In the genomic region with DNA sequence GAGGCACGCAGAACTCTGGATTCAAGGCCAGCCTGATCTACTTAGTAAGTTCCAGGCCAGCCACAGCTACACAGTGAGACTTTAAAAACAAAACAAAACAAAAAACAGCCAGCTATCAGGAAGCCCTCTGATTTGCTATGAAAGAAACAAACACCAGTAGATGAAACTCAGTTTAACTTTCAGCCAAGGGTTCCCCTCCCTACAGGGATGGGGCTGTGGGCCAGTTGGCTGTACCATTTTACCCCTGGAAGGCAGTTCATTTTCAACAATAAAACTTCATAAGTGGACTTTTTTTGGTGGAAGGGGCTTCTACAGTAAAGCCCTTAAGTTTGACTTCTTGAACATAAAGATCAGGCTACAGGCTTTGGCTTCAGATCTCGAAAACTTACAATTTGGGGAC, we compare ENCODE assay signal across 11 mouse cellular contexts. TPM values are rescaled to one million over a fixed set of nuclear protein-coding genes. Genes with fewer than 3 reads are reported as not detected.
DNase-seq lines count a peak whose midpoint lies in the region; ATAC-seq and TF ChIP-seq lines count a peak whose summit lies in the region.
"Had no signal": no experiment of that assay in that cellular context is flagged by ENCODE, and none has a peak within 500 bp of the region (broad histone marks: within the 10 kb centered on the region; RNA-seq: fewer than 3 reads in every experiment).

No protein-coding gene starts in this region.

- H3K9ac ChIP-seq in forebrain, embryonic 11.5 days (ENCODE audit: low read length), result no peak overlapping the region
- no peak overlapping the region for H3K9ac ChIP-seq in hindbrain, embryonic 15.5 days
- no peak overlapping the region for H3K9ac ChIP-seq in neural tube, embryonic 12.5 days

- ATAC-seq in forebrain, embryonic 11.5 days (replicated peaks; ENCODE audit: low FRiP score), result no peak
- no peak for ATAC-seq in hindbrain, embryonic 15.5 days (ENCODE audit: low FRiP score, low read depth)
- ATAC-seq in neural tube, embryonic 12.5 days (ENCODE audit: low FRiP score, low read depth), result no peak

- H3K4me2 ChIP-seq in forebrain, embryonic 11.5 days (ENCODE audit: low read depth, low read length, severe bottlenecking), result no peak overlapping the region; the same call in 1 of the 2 replicates
- peak overlapping the region; percentile 62 for H3K4me2 ChIP-seq in hindbrain, embryonic 15.5 days
- peak overlapping the region; percentile 81 for H3K4me2 ChIP-seq in neural tube, embryonic 12.5 days (replicated peaks)

- peak overlapping the region; percentile 100 for H3K4me3 ChIP-seq in layer of hippocampus, adult 2 months
- peak overlapping the region; percentile 67; the same call in 1 of the 2 replicates for H3K4me3 ChIP-seq in forebrain, embryonic 11.5 days (ENCODE audit: low read depth, low read length)
- H3K4me3 ChIP-seq in hindbrain, embryonic 15.5 days, result peak overlapping the region; percentile 91
- H3K4me3 ChIP-seq in neural tube, embryonic 12.5 days, result no peak overlapping the region

- H3K9me3 ChIP-seq in forebrain, embryonic 11.5 days (ENCODE audit: control insufficient read depth, low read length), result no peaks in the 10 kb centered on the region
- no peaks in the 10 kb centered on the region for H3K9me3 ChIP-seq in hindbrain, embryonic 15.5 days
- no peaks in the 10 kb centered on the region for H3K9me3 ChIP-seq in neural tube, embryonic 12.5 days

- TF ChIP-seq CTCF in layer of hippocampus, adult 2 months (conservative IDR thresholded peaks at IDR 0.05), result no peak

- H3K27ac ChIP-seq in layer of hippocampus, adult 2 months, result no peak overlapping the region
- H3K27ac ChIP-seq in forebrain, embryonic 11.5 days (ENCODE audit: low read depth, low read length), result no peak overlapping the region
- no peak overlapping the region for H3K27ac ChIP-seq in hindbrain, embryonic 15.5 days (replicated peaks)
- no peak overlapping the region for H3K27ac ChIP-seq in neural tube, embryonic 12.5 days

- 91% methylated on average over 2 of the region's 2 CpGs for WGBS in forebrain, embryonic 11.5 days
- WGBS in hindbrain, embryonic 15.5 days, result 95% methylated on average over 2 of the region's 2 CpGs
- WGBS in neural tube, embryonic 12.5 days, result 96% methylated on average over 2 of the region's 2 CpGs

- DNase-seq in layer of hippocampus, adult 2 months (ENCODE audit: low spot score in 2 of 2), result no peak
- DNase-seq in layer of hippocampus, adult 9-10 months (ENCODE audit: low spot score), result no peak
- no peak for DNase-seq in forebrain, embryonic 11.5 days (ENCODE audit: low spot score)
- no peak for DNase-seq in cerebellum, postnatal 25 days
- no peak for DNase-seq in layer of hippocampus, adult 11-12 months (ENCODE audit: low spot score)
- no peak for DNase-seq in spleen, postnatal 36 days (ENCODE audit: low spot score in 2 of 2)
- DNase-seq: adrenal gland, postnatal 14 days; kidney, postnatal 14 days; right cerebral cortex, postnatal 4 days had no signal

- no peaks in the 10 kb centered on the region; the same call in 1 of the 2 replicates for H3K4me1 ChIP-seq in forebrain, embryonic 11.5 days (replicated peaks; ENCODE audit: control insufficient read depth, insufficient read depth, low read length)
- peaks cover 26% of the 10 kb centered on the region for H3K4me1 ChIP-seq in hindbrain, embryonic 15.5 days (replicated peaks)
- H3K4me1 ChIP-seq in neural tube, embryonic 12.5 days, result peaks cover 13% of the 10 kb centered on the region

- no peaks in the 10 kb centered on the region for H3K36me3 ChIP-seq in forebrain, embryonic 11.5 days (ENCODE audit: control insufficient read depth, insufficient read depth, low read length)
- no peaks in the 10 kb centered on the region for H3K36me3 ChIP-seq in hindbrain, embryonic 15.5 days
- no peaks in the 10 kb centered on the region for H3K36me3 ChIP-seq in neural tube, embryonic 12.5 days

- H3K27me3 ChIP-seq in forebrain, embryonic 11.5 days (ENCODE audit: control insufficient read depth, insufficient read depth, low read length), result no peaks in the 10 kb centered on the region
- no peaks in the 10 kb centered on the region for H3K27me3 ChIP-seq in hindbrain, embryonic 15.5 days
- no peaks in the 10 kb centered on the region for H3K27me3 ChIP-seq in neural tube, embryonic 12.5 days (replicated peaks)

RNA-seq across cellular contexts. Expression of a gene that starts 1.5 kb away (rescaled TPM):
- total RNA-seq in layer of hippocampus, adult 2 months (2021), result 100 to 1,000 TPM; 109 to 115 TPM
- 29.7 and 30.5 TPM in 2 replicates for polyA plus RNA-seq in forebrain, embryonic 11.5 days (2014; fragmentation: Nextera tagmentation; extraction: Ambion mirVana)
- 29.4 and 29.7 TPM in 2 replicates for polyA plus RNA-seq in hindbrain, embryonic 15.5 days (2015; fragmentation: Nextera tagmentation; extraction: Ambion mirVana)
- 26.4 and 30.2 TPM in 2 replicates for polyA plus RNA-seq in neural tube, embryonic 12.5 days (2016; fragmentation: Nextera tagmentation; extraction: Ambion mirVana)

RNA-seq across cellular contexts. Expression of a gene that starts 46.2 kb away (rescaled TPM):
- total RNA-seq in layer of hippocampus, adult 2 months (2021), result 10 to 100 TPM; 24.6 to 24.9 TPM
- 0.49 TPM in 1 of 2 replicates, not detected in the other for polyA plus RNA-seq in forebrain, embryonic 11.5 days (2014; fragmentation: Nextera tagmentation; extraction: Ambion mirVana)
- 5.6 and 5.7 TPM in 2 replicates for polyA plus RNA-seq in hindbrain, embryonic 15.5 days (2015; fragmentation: Nextera tagmentation; extraction: Ambion mirVana)
- polyA plus RNA-seq in neural tube, embryonic 12.5 days (2016; fragmentation: Nextera tagmentation; extraction: Ambion mirVana), result 1.1 and 1.3 TPM in 2 replicates
